Mouse (Mus musculus) embryonic facial prominence, embryonic 14.5 days (tissue): Measurements from ENCODE around the gene Gm1330. TPM values are rescaled to one million over a fixed set of nuclear protein-coding genes. Genes with fewer than 3 reads are reported as not detected.
"Not testable (repeated sequence)": the region's sequence is repeated elsewhere in the genome, so short reads cannot be mapped to it uniquely, and the experiment has no call there.

Experiments used
- ATAC-seq: fragments of 200-750 bp; cut with Nextera tagmentation; 2 replicates; pipeline ENCODE4 v1.8.0; 2017; ENCODE audit warnings: low read depth, moderate number of reproducible peaks, moderate TSS enrichment
- DNase-seq: peaks from one replicate; pipeline ENCODE4 v3.0.0-alpha.2; 2015; ENCODE audit warnings: low spot score
- H3K27ac ChIP-seq: fragments of 300-500 bp; sonication (generic); replicated peaks from 2 replicates; pipeline ENCODE4 v1.5.1; 2014; ENCODE audit warnings: low read depth, mild to moderate bottlenecking, low read length, moderate library complexity
- H3K27me3 ChIP-seq: fragments of 300-500 bp; sonication (generic); replicated peaks from 2 replicates; pipeline ENCODE4 v1.6.1; 2014; ENCODE audit warnings: low read length; ENCODE audit not compliant: control insufficient read depth, insufficient read depth
- H3K36me3 ChIP-seq: fragments of 300-500 bp; sonication (generic); 2 replicates; pipeline ENCODE4 v1.6.1; 2014; ENCODE audit warnings: low read length, mixed read lengths; ENCODE audit not compliant: control insufficient read depth, insufficient read depth
- H3K4me1 ChIP-seq: fragments of 300-500 bp; sonication (generic); 2 replicates; pipeline ENCODE4 v1.6.1; 2014; ENCODE audit warnings: antibody characterized with exemption, low read length; ENCODE audit not compliant: control insufficient read depth, insufficient read depth
- H3K4me2 ChIP-seq: fragments of 300-500 bp; sonication (generic); 2 replicates; pipeline ENCODE4 v1.6.1; 2014; ENCODE audit warnings: low read depth, mild to moderate bottlenecking, low read length, moderate library complexity, mixed read lengths
- H3K4me3 ChIP-seq: fragments of 300-500 bp; sonication (generic); 2 replicates; pipeline ENCODE4 v1.5.1; 2014; ENCODE audit warnings: low read depth, mild to moderate bottlenecking, low read length
- H3K9ac ChIP-seq: fragments of 300-500 bp; sonication (generic); 2 replicates; pipeline ENCODE4 v1.6.1; 2014; ENCODE audit warnings: low read depth, mild to moderate bottlenecking, low read length, moderate library complexity, mixed read lengths
- H3K9me3 ChIP-seq: fragments of 300-500 bp; sonication (generic); 2 replicates; pipeline ENCODE4 v1.6.1; 2016; ENCODE audit warnings: low read length; ENCODE audit not compliant: control insufficient read depth
- WGBS: fragments of 180-500 bp; shearing (Covaris S2); extraction: QIAGEN DNeasy Blood & Tissue Kit; methylation state at CpG from one replicate; pipeline ENCODE4 v1.1.7; 2014; 5-methylcytosine and 5-hydroxymethylcytosine counted together
- polyA plus RNA-seq: library from polyadenylated mRNA; unstranded; fragments of >200 nt; fragmentation: Nextera tagmentation; extraction: Ambion mirVana; gene quantifications from 2 replicates; pipeline ENCODE4 v1.2.1, GENCODE M21; 2014

Gm1330 gene
- not detected in 2 replicates for polyA plus RNA-seq

- Histone ChIP-seq H3K27ac (no peak within 1 kb of the TSS), H3K4me1 (no peaks in the 10 kb centered on the region), H3K9ac (no peak within 1 kb of the TSS), H3K4me2 (no peak within 1 kb of the TSS), H3K4me3 (no peak within 1 kb of the TSS), H3K36me3 (no peaks in the 10 kb centered on the region), H3K27me3 (no peaks in the 10 kb centered on the region), H3K9me3 (0 out of 2 replicates have a peak, but pooled peaks cover 5% of the 10 kb centered on the region)
- DNase-seq, result no peak
- ATAC-seq, result no peak
Measured at GRCm38 (mm10) chr2:149003151-149003550, at the start of gene Gm1330. Gene Gm1330, minus strand, starts transcription at chr2:149003251.

GRCm38 (mm10) chr2:149017137-149017536, 14.1 kb upstream of the Gm1330 start, which contains the start of gene Gm10750:
Gene Gm10750, minus strand, starts transcription at chr2:149017237.
- ATAC-seq, H3K36me3 ChIP-seq, H3K4me1 ChIP-seq, H3K4me3 ChIP-seq, H3K9me3 ChIP-seq, DNase-seq, H3K9ac ChIP-seq, H3K27ac ChIP-seq, H3K4me2 ChIP-seq, H3K27me3 ChIP-seq: not testable (repeated sequence)
- WGBS, result 78% methylated on average over 5 of the region's 5 CpGs

- H3K4me3 ChIP-seq, result no peak overlapping the region
- no peaks in the 10 kb centered on the region for H3K27me3 ChIP-seq
- 65% methylated on average over 2 of the region's 2 CpGs for WGBS
- DNase-seq (no peak), ATAC-seq (no peak)
- H3K4me2 ChIP-seq, result no peak overlapping the region
- H3K9me3 ChIP-seq, result 0 out of 2 replicates have a peak, but pooled peaks cover 5% of the 10 kb centered on the region
- no peaks in the 10 kb centered on the region for H3K4me1 ChIP-seq
- no peak overlapping the region for H3K27ac ChIP-seq
- no peaks in the 10 kb centered on the region for H3K36me3 ChIP-seq
- no peak overlapping the region for H3K9ac ChIP-seq
Measured at GRCm38 (mm10) chr2:149004826-149005225, 1.8 kb upstream of the Gm1330 start.

GRCm38 (mm10) chr2:148995133-148995532, 7.9 kb downstream of the Gm1330 start:
- Histone ChIP-seq H3K4me3 (no peak overlapping the region), H3K4me1 (no peaks in the 10 kb centered on the region), H3K9ac (no peak overlapping the region), H3K9me3 (no peaks in the 10 kb centered on the region), H3K4me2 (no peak overlapping the region), H3K27me3 (no peaks in the 10 kb centered on the region), H3K36me3 (no peaks in the 10 kb centered on the region), H3K27ac (no peak overlapping the region)
- ATAC-seq, result no peak
- DNase-seq, result no peak
- 89% methylated on average over 2 of the region's 2 CpGs for WGBS

Other genes starting within 250 kb of the Gm1330 start
- not detected in 2 replicates for gene Cst11, start 231.8 kb downstream of the Gm1330 start, polyA plus RNA-seq
- not detected in 2 replicates for gene 8030411F24Rik, start 221.2 kb downstream of the Gm1330 start, polyA plus RNA-seq
- not detected in 2 replicates for gene Cst12, start 213.9 kb downstream of the Gm1330 start, polyA plus RNA-seq
- gene Cst8, start 204.5 kb downstream of the Gm1330 start, polyA plus RNA-seq, result not detected in 2 replicates
- gene Cst13, start 183.2 kb downstream of the Gm1330 start, polyA plus RNA-seq, result not detected in 2 replicates
- gene Cst9, start 168.1 kb downstream of the Gm1330 start, polyA plus RNA-seq, result not detected in 2 replicates
- gene 9230104L09Rik, start 138.2 kb downstream of the Gm1330 start, polyA plus RNA-seq, result not detected in 2 replicates
- gene Cst3, start 127.6 kb downstream of the Gm1330 start, polyA plus RNA-seq, result 548 and 591 TPM in 2 replicates
- gene Gm10750, start 14.0 kb upstream of the Gm1330 start, polyA plus RNA-seq, result not detected in 2 replicates